Mouse (Mus musculus) midbrain, embryonic 13.5 days (tissue): Measurements from ENCODE around the gene Gm5941. TPM values are rescaled to one million over a fixed set of nuclear protein-coding genes. Genes with fewer than 3 reads are reported as not detected.
"Not testable (repeated sequence)": the region's sequence is repeated elsewhere in the genome, so short reads cannot be mapped to it uniquely, and the experiment has no call there.

Experiments used
- ATAC-seq: fragments of 200-750 bp; cut with Nextera tagmentation; 2 replicates; pipeline ENCODE4 v1.8.0; 2017; ENCODE audit warnings: mild to moderate bottlenecking, moderate TSS enrichment, moderate library complexity
- H3K27ac ChIP-seq: fragments of 300-500 bp; sonication (generic); 2 replicates; pipeline ENCODE4 v1.5.1; 2015; ENCODE audit warnings: inconsistent platforms, mild to moderate bottlenecking, moderate library complexity
- H3K27me3 ChIP-seq: fragments of 300-500 bp; sonication (generic); 2 replicates; pipeline ENCODE4 v1.6.1; 2015; ENCODE audit warnings: mild to moderate bottlenecking, inconsistent platforms
- H3K36me3 ChIP-seq: fragments of 300-500 bp; sonication (generic); 2 replicates; pipeline ENCODE4 v1.6.1; 2015; ENCODE audit warnings: mild to moderate bottlenecking, inconsistent platforms
- H3K4me1 ChIP-seq: fragments of 300-500 bp; sonication (generic); replicated peaks from 2 replicates; pipeline ENCODE4 v1.6.1; 2015; ENCODE audit warnings: inconsistent platforms
- H3K4me2 ChIP-seq: fragments of 300-500 bp; sonication (generic); replicated peaks from 2 replicates; pipeline ENCODE4 v1.6.1; 2015; ENCODE audit warnings: moderate library complexity, mild to moderate bottlenecking, inconsistent platforms
- H3K4me3 ChIP-seq: fragments of 300-500 bp; sonication (generic); replicated peaks from 2 replicates; pipeline ENCODE4 v1.5.1; 2015; ENCODE audit warnings: mild to moderate bottlenecking, inconsistent platforms
- H3K9ac ChIP-seq: fragments of 300-500 bp; sonication (generic); replicated peaks from 2 replicates; pipeline ENCODE4 v1.6.1; 2015; ENCODE audit warnings: mild to moderate bottlenecking, inconsistent platforms
- H3K9me3 ChIP-seq: fragments of 300-500 bp; sonication (generic); 2 replicates; pipeline ENCODE4 v1.6.1; 2016; ENCODE audit warnings: mild to moderate bottlenecking, inconsistent platforms
- WGBS: fragments of 180-500 bp; shearing (Covaris S2); methylation state at CpG from one replicate; pipeline ENCODE4 v1.1.7; 2015; 5-methylcytosine and 5-hydroxymethylcytosine counted together
- polyA plus RNA-seq: library from polyadenylated mRNA; unstranded; fragments of >200 nt; fragmentation: Nextera tagmentation; extraction: Ambion mirVana; gene quantifications from 2 replicates; pipeline ENCODE4 v1.2.1, GENCODE M21; 2015

The Gm5941 gene
- polyA plus RNA-seq: not detected in 2 replicates

- not testable (repeated sequence) for H3K4me2 ChIP-seq, H3K4me1 ChIP-seq, H3K9me3 ChIP-seq, H3K27me3 ChIP-seq, ATAC-seq, H3K4me3 ChIP-seq, H3K27ac ChIP-seq, H3K36me3 ChIP-seq, H3K9ac ChIP-seq
- 88% methylated on average over 4 of the region's 4 CpGs for WGBS
Measured at GRCm38 (mm10) chrX:92489649-92490048, at the start of gene Gm5941. Gm5941 (plus strand) TSS chrX:92489949.

DNA sequence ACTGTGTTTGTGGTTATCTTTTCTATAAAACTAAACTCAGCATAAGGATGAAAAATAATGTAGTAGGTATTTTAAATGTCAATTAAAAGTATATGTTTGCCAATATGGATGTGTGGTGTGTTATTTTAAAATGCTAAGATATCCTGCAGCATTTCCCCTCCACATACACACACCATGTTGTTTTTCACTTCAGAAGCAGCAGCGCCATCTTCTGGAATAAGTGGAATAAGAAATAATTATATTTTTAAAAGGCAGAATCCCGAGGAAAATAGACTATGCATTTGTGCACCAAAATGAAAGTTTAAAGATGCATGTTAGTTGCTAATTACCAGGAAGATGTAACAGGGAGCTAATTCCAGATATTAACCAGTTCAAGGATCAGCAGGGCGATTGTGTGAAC lies 29.3 kb upstream of the Gm5941 start:
- Histone ChIP-seq H3K36me3 (no peaks in the 10 kb centered on the region), H3K9me3 (no peaks in the 10 kb centered on the region), H3K9ac (no peak overlapping the region), H3K27ac (no peak overlapping the region), H3K4me2 (no peak overlapping the region), H3K4me3 (no peak overlapping the region), H3K27me3 (no peaks in the 10 kb centered on the region), H3K4me1 (no peaks in the 10 kb centered on the region)
- ATAC-seq: no peak
- whole genome bisulfite sequencing: 32% methylated on average over 3 of the region's 3 CpGs

- Histone ChIP-seq H3K4me1 (no peaks in the 10 kb centered on the region), H3K4me3 (no peak overlapping the region), H3K36me3 (no peaks in the 10 kb centered on the region), H3K9me3 (no peaks in the 10 kb centered on the region), H3K27ac (no peak overlapping the region), H3K9ac (no peak overlapping the region), H3K27me3 (no peaks in the 10 kb centered on the region), H3K4me2 (no peak overlapping the region)
- 58% methylated on average over 4 of the region's 4 CpGs for WGBS
- no peak for ATAC-seq
Measured at GRCm38 (mm10) chrX:92464773-92465172, 25.0 kb upstream of the Gm5941 start.

DNA sequence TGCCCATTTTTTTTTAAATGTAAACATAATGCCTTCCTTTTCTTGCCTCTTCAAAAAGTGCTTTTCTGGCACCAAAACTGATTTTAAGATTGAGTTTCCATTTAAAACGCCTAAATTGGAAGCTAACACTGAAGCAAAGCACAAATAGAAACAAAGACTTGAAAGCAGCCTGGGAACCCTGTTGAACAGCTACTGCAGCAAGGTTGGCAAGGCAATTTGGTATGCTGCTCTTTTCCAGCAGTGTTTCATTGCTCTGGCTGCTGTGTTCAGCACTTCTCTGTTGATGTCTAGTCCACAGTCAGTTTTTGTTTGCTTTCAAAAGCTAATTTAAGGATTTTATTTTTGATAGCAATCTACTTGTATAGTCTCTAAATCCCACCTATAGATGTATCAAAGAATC lies 8.5 kb downstream of the Gm5941 start:
- Histone ChIP-seq H3K4me3 (no peak overlapping the region), H3K4me2 (no peak overlapping the region), H3K36me3 (no peaks in the 10 kb centered on the region), H3K4me1 (no peaks in the 10 kb centered on the region), H3K9ac (no peak overlapping the region), H3K27me3 (no peaks in the 10 kb centered on the region), H3K9me3 (no peaks in the 10 kb centered on the region), H3K27ac (no peak overlapping the region)
- no peak for ATAC-seq
- 52% methylated on average over 1 of the region's 1 CpGs for WGBS

DNA sequence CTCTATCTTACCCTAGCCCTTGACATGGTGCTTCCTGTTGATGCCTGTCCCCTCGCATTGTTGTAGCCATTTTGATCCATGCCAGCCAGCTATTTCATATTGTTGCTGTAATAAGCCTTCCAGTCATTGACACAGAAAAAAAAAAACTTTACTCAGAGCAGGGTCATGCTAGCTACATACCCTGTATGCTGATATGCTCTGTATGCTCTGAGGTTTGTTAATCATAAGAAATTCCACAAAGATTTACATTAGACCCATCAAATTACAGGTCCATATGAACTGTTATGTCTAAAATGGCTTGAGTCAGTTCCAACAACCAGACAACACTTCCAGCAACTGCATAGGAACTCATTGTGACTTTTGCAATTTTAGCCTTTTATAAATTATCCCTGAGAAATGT lies 38.1 kb downstream of the Gm5941 start:
- no peak overlapping the region for H3K4me3 ChIP-seq
- WGBS: 65% methylated on average over 1 of the region's 1 CpGs
- no peak for ATAC-seq
- no peak overlapping the region for H3K4me2 ChIP-seq
- no peak overlapping the region for H3K9ac ChIP-seq
- H3K4me1 ChIP-seq: no peaks in the 10 kb centered on the region
- no peaks in the 10 kb centered on the region for H3K27me3 ChIP-seq
- H3K27ac ChIP-seq: no peak overlapping the region
- no peaks in the 10 kb centered on the region for H3K9me3 ChIP-seq
- H3K36me3 ChIP-seq: no peaks in the 10 kb centered on the region

Other genes with a start within 250 kb of the Gm5941 start
- not detected in 2 replicates for gene Mageb18, start 109.6 kb downstream of the Gm5941 start, polyA plus RNA-seq